Mouse (Mus musculus): ENCODE results near the gene Irak1. TPM values are rescaled to one million over a fixed set of nuclear protein-coding genes. Genes with fewer than 3 reads are reported as not detected.
A peak's percentile ranks its signal among the peaks of the same experiment; 100 is the strongest.

The Irak1 gene
- polyA plus RNA-seq, 1 experiment from 2014 or later, result 69.3 TPM

- 91% methylated on average over 3 of the region's 3 CpGs for WGBS
- ATAC-seq (ENCODE audit: insufficient number of reproducible peaks, insufficient read depth, low FRiP score, low TSS enrichment, low read depth), result no peak
- no peak overlapping the region for H3K27ac ChIP-seq
Observed at GRCm38 (mm10) chrX:74001024-74001423, 22.7 kb downstream of the Irak1 start.

GRCm38 (mm10) chrX:73998911-73999869, 24.5 kb downstream of the Irak1 start:
- H3K4me3 ChIP-seq (replicated peaks), result no peak overlapping the region
- H3K9me3 ChIP-seq, result no peaks in the 10 kb centered on the region
- no peak overlapping the region for H3K9ac ChIP-seq (replicated peaks)
- WGBS, result 38% methylated on average over 8 of the region's 8 CpGs
- no peak overlapping the region for H3K4me2 ChIP-seq
- H3K27me3 ChIP-seq, result no peaks in the 10 kb centered on the region
- no peaks in the 10 kb centered on the region for H3K4me1 ChIP-seq (replicated peaks)
- H3K36me3 ChIP-seq, result no peaks in the 10 kb centered on the region
- ATAC-seq (ENCODE audit: insufficient number of reproducible peaks, insufficient read depth, low FRiP score, low TSS enrichment, low read depth), result no peak
- no peak overlapping the region for H3K27ac ChIP-seq

More at GRCm38 (mm10) chrX:74001024-74001423, 22.7 kb downstream of the Irak1 start:
- H3K9ac ChIP-seq (replicated peaks), result no peak overlapping the region
- no peak overlapping the region for H3K4me2 ChIP-seq
- H3K4me3 ChIP-seq (replicated peaks), result no peak overlapping the region
- no peaks in the 10 kb centered on the region for H3K27me3 ChIP-seq
- H3K9me3 ChIP-seq, result no peaks in the 10 kb centered on the region
- H3K36me3 ChIP-seq, result no peaks in the 10 kb centered on the region
- H3K4me1 ChIP-seq (replicated peaks), result no peaks in the 10 kb centered on the region

- 77% methylated on average over 1 of the region's 1 CpGs for WGBS
- H3K4me1 ChIP-seq (replicated peaks), result no peaks in the 10 kb centered on the region
Observed at GRCm38 (mm10) chrX:73977783-73978182, 45.9 kb downstream of the Irak1 start.

GRCm38 (mm10) chrX:73976283-73976682, 47.4 kb downstream of the Irak1 start:
- Histone ChIP-seq H3K4me3 (replicated peaks) (no peak overlapping the region), H3K36me3 (no peaks in the 10 kb centered on the region), H3K9ac (replicated peaks) (no peak overlapping the region), H3K27ac (no peak overlapping the region), H3K4me1 (replicated peaks) (no peaks in the 10 kb centered on the region), H3K4me2 (no peak overlapping the region), H3K9me3 (no peaks in the 10 kb centered on the region), H3K27me3 (no peaks in the 10 kb centered on the region)
- ATAC-seq (ENCODE audit: insufficient number of reproducible peaks, insufficient read depth, low FRiP score, low TSS enrichment, low read depth), result no peak
- 96% methylated on average over 2 of the region's 2 CpGs for WGBS

More at GRCm38 (mm10) chrX:73977783-73978182, 45.9 kb downstream of the Irak1 start:
- no peak overlapping the region for H3K4me3 ChIP-seq (replicated peaks)
- no peak overlapping the region for H3K4me2 ChIP-seq
- H3K27ac ChIP-seq, result no peak overlapping the region
- H3K27me3 ChIP-seq, result no peaks in the 10 kb centered on the region
- no peaks in the 10 kb centered on the region for H3K36me3 ChIP-seq
- H3K9me3 ChIP-seq, result no peaks in the 10 kb centered on the region
- H3K9ac ChIP-seq (replicated peaks), result no peak overlapping the region
- no peak for ATAC-seq (ENCODE audit: insufficient number of reproducible peaks, insufficient read depth, low FRiP score, low TSS enrichment, low read depth)

GRCm38 (mm10) chrX:73972774-73973173, 50.9 kb downstream of the Irak1 start:
- Histone ChIP-seq H3K36me3 (no peaks in the 10 kb centered on the region), H3K4me1 (replicated peaks) (no peaks in the 10 kb centered on the region), H3K27ac (no peak overlapping the region), H3K4me2 (no peak overlapping the region), H3K9ac (replicated peaks) (no peak overlapping the region), H3K27me3 (peaks cover 2% of the 10 kb centered on the region; the same call in 1 of the 2 replicates), H3K9me3 (no peaks in the 10 kb centered on the region), H3K4me3 (replicated peaks) (no peak overlapping the region)
- no peak for ATAC-seq (ENCODE audit: insufficient number of reproducible peaks, insufficient read depth, low FRiP score, low TSS enrichment, low read depth)
- WGBS, result 78% methylated on average over 4 of the region's 4 CpGs

- H3K9me3 ChIP-seq, result no peaks in the 10 kb centered on the region
- no peak for ATAC-seq (ENCODE audit: insufficient number of reproducible peaks, insufficient read depth, low FRiP score, low TSS enrichment, low read depth)
- no peak overlapping the region for H3K27ac ChIP-seq
- peaks cover 20% of the 10 kb centered on the region for H3K27me3 ChIP-seq
- no peak overlapping the region for H3K9ac ChIP-seq (replicated peaks)
- no peak overlapping the region for H3K4me3 ChIP-seq (replicated peaks)
- no peak overlapping the region for H3K4me2 ChIP-seq
- no peaks in the 10 kb centered on the region for H3K36me3 ChIP-seq
- H3K4me1 ChIP-seq (replicated peaks), result no peaks in the 10 kb centered on the region
Observed at GRCm38 (mm10) chrX:73970781-73971180, 52.9 kb downstream of the Irak1 start.

- H3K27ac ChIP-seq, result no peak overlapping the region
- ATAC-seq (ENCODE audit: insufficient number of reproducible peaks, insufficient read depth, low FRiP score, low TSS enrichment, low read depth), result no peak
- H3K9me3 ChIP-seq, result no peaks in the 10 kb centered on the region
- H3K9ac ChIP-seq (replicated peaks), result no peak overlapping the region
- H3K4me1 ChIP-seq (replicated peaks), result no peaks in the 10 kb centered on the region
- 98% methylated on average over 2 of the region's 2 CpGs for WGBS
- H3K36me3 ChIP-seq, result no peaks in the 10 kb centered on the region
- H3K4me2 ChIP-seq, result no peak overlapping the region
- peaks cover 25% of the 10 kb centered on the region for H3K27me3 ChIP-seq
- no peak overlapping the region for H3K4me3 ChIP-seq (replicated peaks)
Observed at GRCm38 (mm10) chrX:73969729-73970128, 54.0 kb downstream of the Irak1 start.

GRCm38 (mm10) chrX:73969167-73969566, 54.6 kb downstream of the Irak1 start:
- no peak overlapping the region for H3K9ac ChIP-seq (replicated peaks)
- no peak overlapping the region for H3K4me2 ChIP-seq
- ATAC-seq (ENCODE audit: insufficient number of reproducible peaks, insufficient read depth, low FRiP score, low TSS enrichment, low read depth), result no peak
- H3K9me3 ChIP-seq, result no peaks in the 10 kb centered on the region
- 0 out of 2 replicates have a peak, but pooled peaks cover 2% of the 10 kb centered on the region for H3K36me3 ChIP-seq
- no peak overlapping the region for H3K27ac ChIP-seq
- 67% methylated on average over 1 of the region's 1 CpGs for WGBS
- peaks cover 4% of the 10 kb centered on the region; the same call in 1 of the 2 replicates for H3K4me1 ChIP-seq (replicated peaks)
- peaks cover 25% of the 10 kb centered on the region for H3K27me3 ChIP-seq
- no peak overlapping the region for H3K4me3 ChIP-seq (replicated peaks)

- WGBS, result 18% methylated on average over 60 of the region's 60 CpGs
- Histone ChIP-seq H3K9ac (replicated peaks) (peak overlapping the region; percentile 74; the same call in 1 of the 2 replicates), H3K27me3 (peaks cover 25% of the 10 kb centered on the region), H3K4me3 (replicated peaks) (peak overlapping the region; percentile 66), H3K36me3 (peaks cover 9% of the 10 kb centered on the region; the same call in 1 of the 2 replicates), H3K4me2 (peak overlapping the region; percentile 49), H3K9me3 (no peaks in the 10 kb centered on the region), H3K27ac (peak overlapping the region; percentile 98), H3K4me1 (replicated peaks) (peaks cover 17% of the 10 kb centered on the region)
- ATAC-seq (ENCODE audit: insufficient number of reproducible peaks, insufficient read depth, low FRiP score, low TSS enrichment, low read depth), result peak; percentile 85
Observed at GRCm38 (mm10) chrX:73967177-73968075, 56.3 kb downstream of the Irak1 start.

- H3K4me2 ChIP-seq, result peak within 1 kb of the TSS; percentile 70
- H3K27ac ChIP-seq, result peak within 1 kb of the TSS; percentile 98
- H3K27me3 ChIP-seq, result peaks cover 25% of the 10 kb centered on the region
- no peaks in the 10 kb centered on the region for H3K9me3 ChIP-seq
- ATAC-seq (ENCODE audit: insufficient number of reproducible peaks, insufficient read depth, low FRiP score, low TSS enrichment, low read depth), result peak; percentile 81
- WGBS, result 14% methylated on average over 58 of the region's 58 CpGs
- H3K9ac ChIP-seq (replicated peaks), result peak within 1 kb of the TSS; percentile 74
- H3K36me3 ChIP-seq, result peaks cover 14% of the 10 kb centered on the region; the same call in 1 of the 2 replicates
- peaks cover 17% of the 10 kb centered on the region for H3K4me1 ChIP-seq (replicated peaks)
- peak within 1 kb of the TSS; percentile 66 for H3K4me3 ChIP-seq (replicated peaks)
Observed at GRCm38 (mm10) chrX:73966248-73967176, 57.2 kb downstream of the Irak1 start, which contains the start of gene Hcfc1. Gene Hcfc1, minus strand, starts transcription at chrX:73966357.

Measured in limb, embryonic 12.5 days (tissue).